Mouse (Mus musculus) embryonic fibroblast, embryonic 13.5 days (primary cell): ENCODE measurements around the gene Odc1.

Experiments
- CTCF ChIP-seq: IDR thresholded peaks from 2 replicates; pipeline ENCODE4 v1.5.1; 2011; ENCODE audit warnings: mild to moderate bottlenecking, control low read depth, low read length, moderate library complexity, borderline replicate concordance; ENCODE audit not compliant: insufficient read depth
- POLR2A ChIP-seq: IDR thresholded peaks from 2 replicates; pipeline ENCODE4 v1.6.1; 2011; ENCODE audit warnings: low read depth, mild to moderate bottlenecking, control low read depth, low read length, moderate library complexity

- TF ChIP-seq POLR2A (no peak), CTCF (no peak)
Measured at GRCm38 (mm10) chr12:17506117-17506993, 38.2 kb upstream of the Odc1 start.
